Mouse (Mus musculus): ENCODE measurements at regions not wholly inside any gene's neighbourhood (a gene's known extent, or its start where the extent isn't known, plus 50 kb on each side); places are given as distances from the start of the nearest gene placed in this dataset.

GRCm38 (mm10) chr14:120146908-120147770 is 104.9 kb upstream of the Oxgr1 start:
- no peak for DNase-seq (ENCODE audit: low spot score in 2 of 2)

GRCm38 (mm10) chr14:120148803-120149202 is 106.6 kb upstream of the Oxgr1 start:
- DNase-seq (ENCODE audit: low spot score in 2 of 2) = no peak

- peak; percentile 51 to 72 for DNase-seq (ENCODE audit: low spot score in 2 of 2)
Observed at GRCm38 (mm10) chr14:120149341-120149741, 107.1 kb upstream of the Oxgr1 start.

- DNase-seq (ENCODE audit: low spot score in 2 of 2) = no peak
Observed at GRCm38 (mm10) chr14:120150589-120150988, 108.4 kb upstream of the Oxgr1 start.

- DNase-seq (ENCODE audit: low spot score in 2 of 2) = no peak
Observed at GRCm38 (mm10) chr14:120154413-120154812, 112.2 kb upstream of the Oxgr1 start.

GRCm38 (mm10) chr14:120164184-120164583 is 111.3 kb upstream of the Mbnl2 start:
- DNase-seq (ENCODE audit: low spot score in 2 of 2) = no peak

GRCm38 (mm10) chr14:120165496-120166045 is 109.9 kb upstream of the Mbnl2 start:
- DNase-seq (ENCODE audit: low spot score in 2 of 2) = no peak

- no peak for DNase-seq (ENCODE audit: low spot score in 2 of 2)
Observed at GRCm38 (mm10) chr14:120170733-120171132, 104.7 kb upstream of the Mbnl2 start.

- DNase-seq (ENCODE audit: low spot score in 2 of 2) = no peak
Observed at GRCm38 (mm10) chr14:120172058-120172457, 103.4 kb upstream of the Mbnl2 start.

- DNase-seq (ENCODE audit: low spot score in 2 of 2) = no peak
Observed at GRCm38 (mm10) chr14:120172844-120173243, 102.6 kb upstream of the Mbnl2 start.

GRCm38 (mm10) chr14:120174615-120175014 is 100.9 kb upstream of the Mbnl2 start:
- no peak for DNase-seq (ENCODE audit: low spot score in 2 of 2)

GRCm38 (mm10) chr14:120195218-120195617 is 80.3 kb upstream of the Mbnl2 start:
- no peak for DNase-seq (ENCODE audit: low spot score in 2 of 2)

GRCm38 (mm10) chr14:120211741-120212140 is 63.7 kb upstream of the Mbnl2 start:
- DNase-seq (ENCODE audit: low spot score in 2 of 2) = no peak

- no peak for DNase-seq (ENCODE audit: low spot score in 2 of 2)
Observed at GRCm38 (mm10) chr14:120212626-120213025, 62.8 kb upstream of the Mbnl2 start.

GRCm38 (mm10) chr14:120219224-120219623 is 56.2 kb upstream of the Mbnl2 start:
- DNase-seq (ENCODE audit: low spot score in 2 of 2) = no peak

GRCm38 (mm10) chr14:120223528-120224201 is 51.8 kb upstream of the Mbnl2 start:
- no peak for DNase-seq (ENCODE audit: low spot score in 2 of 2)

- DNase-seq (ENCODE audit: low spot score in 2 of 2) = no peak
Observed at GRCm38 (mm10) chr14:120224202-120224846, 51.1 kb upstream of the Mbnl2 start.

GRCm38 (mm10) chr14:120225657-120226056 is 49.8 kb upstream of the Mbnl2 start:
- no peak for DNase-seq (ENCODE audit: low spot score in 2 of 2)
